Mouse (Mus musculus): ENCODE data around the gene Rab34.
A peak's percentile ranks its signal among the peaks of the same experiment; 100 is the strongest.

DNA sequence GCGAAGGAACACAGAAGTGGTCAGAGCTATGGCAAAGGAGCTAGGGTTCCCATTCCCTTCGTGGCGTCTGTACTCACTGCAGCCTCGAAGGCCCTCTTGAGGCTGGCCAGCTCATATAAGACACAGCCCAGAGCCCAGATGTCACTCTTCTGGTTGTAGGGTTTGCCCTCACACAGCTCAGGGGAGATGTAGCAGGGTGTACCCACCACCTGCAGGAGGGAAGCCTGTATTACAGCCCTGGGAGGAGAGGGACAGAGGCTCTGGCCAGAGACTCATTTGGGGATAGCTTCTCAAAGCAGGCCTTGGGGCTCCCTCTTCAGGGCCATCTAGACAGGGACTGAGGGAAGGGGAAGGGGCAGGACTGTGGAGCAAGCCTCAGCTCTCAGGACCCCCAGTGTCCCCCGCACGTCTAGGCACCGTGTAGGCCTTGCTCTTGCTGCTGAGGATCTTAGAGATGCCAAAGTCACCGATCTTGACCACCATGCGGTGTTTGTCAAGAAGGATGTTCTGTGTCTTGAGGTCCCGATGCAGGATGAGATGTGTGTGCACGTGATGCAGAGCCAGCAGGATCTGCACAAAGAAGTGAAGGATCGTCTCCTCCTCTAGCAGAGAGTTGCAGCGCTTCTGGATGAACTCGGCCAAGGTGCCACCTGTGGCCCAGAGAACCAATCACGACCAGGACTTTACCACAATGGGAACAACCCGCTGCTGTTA is 16.0 kb upstream of the Rab34 start:
- TF ChIP-seq POLR2A (IDR thresholded peaks at IDR 0.05; ENCODE audit: insufficient read depth, low read length) (no peak), CTCF (IDR thresholded peaks at IDR 0.05; ENCODE audit: low read depth, low read length) (peak; percentile 45)

Measured in ES-Bruce4 (cell line).